Mouse (Mus musculus) frontal cortex, postnatal 25 days (tissue): ENCODE data around the gene Smg6.
A peak's percentile ranks its signal among the peaks of the same experiment; 100 is the strongest.

Experiments
- DNase-seq, 2 experiments: peaks; one replicate each; pipeline ENCODE4 v3.0.0; 2022; ENCODE audit warnings: low spot score in 2 of 2

The Smg6 gene

GRCm38 (mm10) chr11:75147106-75147845 is 221.7 kb downstream of the Smg6 start:
- DNase-seq = no peak

- no peak for DNase-seq
These were observed 222.2 kb downstream of the Smg6 start for GRCm38 (mm10) chr11:75147846-75148168.

GRCm38 (mm10) chr11:75148332-75149035 is 222.9 kb downstream of the Smg6 start:
- DNase-seq = no peak

DNA sequence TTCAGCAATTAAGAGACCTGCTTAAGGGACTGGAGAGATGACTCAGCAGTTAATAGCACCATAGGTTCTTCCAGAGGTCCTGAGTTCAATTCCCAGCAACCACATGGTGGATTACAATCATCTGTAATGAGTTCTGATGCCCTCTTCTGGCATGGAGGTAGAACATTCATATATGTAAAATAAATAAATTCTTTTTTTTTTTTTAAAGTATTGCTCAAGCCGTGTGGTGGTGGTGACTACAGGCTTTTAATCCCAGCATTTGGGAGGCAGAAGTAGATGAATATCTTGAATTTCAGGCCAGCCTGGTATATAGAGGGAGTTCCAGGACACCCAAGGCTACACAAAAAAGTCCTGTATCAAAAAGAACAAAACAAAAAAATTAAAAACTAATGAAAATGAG is 224.7 kb downstream of the Smg6 start:
- DNase-seq = no peak

GRCm38 (mm10) chr11:75152603-75153557 is 227.3 kb downstream of the Smg6 start:
- DNase-seq = no peak

GRCm38 (mm10) chr11:75154053-75154585 is 228.5 kb downstream of the Smg6 start:
- DNase-seq = no peak

DNA sequence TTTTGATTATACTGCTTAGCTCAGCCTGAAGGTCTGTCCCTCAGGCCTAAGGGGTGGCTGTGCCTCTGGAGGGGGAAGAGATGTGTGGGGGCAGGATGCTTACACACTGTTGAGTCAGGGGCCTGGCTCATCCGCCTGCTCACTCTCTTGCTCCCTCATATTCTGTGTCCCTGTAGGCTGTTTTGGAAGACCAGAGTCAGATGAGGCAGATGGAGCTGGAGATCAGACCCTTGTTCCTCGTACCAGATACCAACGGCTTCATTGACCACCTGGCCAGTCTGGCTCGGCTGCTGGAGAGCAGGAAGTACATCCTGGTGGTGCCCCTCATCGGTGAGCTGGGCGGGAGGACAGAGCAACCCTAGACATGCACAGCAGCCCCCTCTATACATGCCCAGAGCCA is 230.4 kb downstream of the Smg6 start:
- DNase-seq = no peak

GRCm38 (mm10) chr11:75156416-75156815 is 230.8 kb downstream of the Smg6 start:
- no peak for DNase-seq

DNA sequence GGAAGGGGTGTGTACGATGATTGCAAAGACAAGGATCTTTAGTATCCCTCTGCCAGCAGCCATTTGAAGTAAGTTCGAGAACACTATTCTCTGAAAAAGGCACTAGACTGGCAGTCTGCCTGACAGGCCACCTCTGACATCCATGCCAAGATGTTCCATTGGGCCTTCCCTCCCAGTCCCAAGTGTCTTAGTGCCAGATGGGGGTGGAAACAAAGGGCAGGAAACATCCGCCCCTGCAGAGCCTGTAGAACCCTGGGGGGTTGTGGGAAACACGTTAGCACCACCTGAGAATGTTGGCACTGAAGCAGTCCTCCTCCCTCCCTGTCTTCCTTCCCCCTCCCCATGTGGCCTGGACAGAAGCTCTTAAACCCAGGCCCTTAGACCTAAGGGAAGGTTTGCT is 231.4 kb downstream of the Smg6 start:
- DNase-seq = no peak

GRCm38 (mm10) chr11:75157901-75158300 is 232.3 kb downstream of the Smg6 start:
- no peak for DNase-seq

DNA sequence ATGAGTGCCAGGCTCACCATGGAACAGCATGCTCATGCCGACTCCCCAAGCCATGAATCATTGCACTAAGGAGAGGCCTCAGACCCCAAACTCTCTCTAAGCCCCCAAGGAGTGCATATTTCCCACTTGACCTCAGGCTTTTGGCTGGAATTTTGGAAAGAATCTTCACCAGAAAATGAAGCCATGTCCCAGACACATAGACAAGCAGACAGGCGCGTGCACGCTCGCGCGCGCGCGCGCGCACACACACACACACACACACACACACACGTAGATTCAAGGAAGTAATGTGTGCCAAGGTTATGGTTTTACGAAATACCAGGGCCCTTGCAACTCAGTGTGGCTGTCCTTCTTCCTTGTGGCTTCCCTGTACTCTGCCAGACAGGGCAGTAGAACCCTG is 232.8 kb downstream of the Smg6 start:
- DNase-seq = no peak

DNA sequence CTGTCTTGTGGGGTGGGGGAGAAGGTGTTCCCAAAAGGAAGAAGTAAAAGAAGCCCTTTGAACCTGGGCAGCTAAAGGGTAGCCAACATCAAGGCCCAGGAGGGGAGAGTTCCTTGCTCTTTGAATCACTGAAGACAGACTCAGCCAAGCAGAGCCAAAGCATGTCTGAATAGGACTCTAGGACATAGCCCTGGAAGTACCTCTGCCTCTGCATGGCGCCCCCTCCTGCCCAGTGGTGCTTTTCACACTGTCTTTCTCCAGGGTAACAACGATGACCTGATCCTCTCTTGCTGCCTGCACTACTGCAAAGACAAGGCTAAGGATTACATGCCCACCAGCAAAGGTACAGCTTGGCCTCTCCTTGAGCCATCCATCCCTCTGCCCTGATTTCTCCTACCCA is 233.9 kb downstream of the Smg6 start:
- DNase-seq = no peak

GRCm38 (mm10) chr11:75160954-75161353 is 235.3 kb downstream of the Smg6 start:
- no peak for DNase-seq

GRCm38 (mm10) chr11:75161417-75162008 is 235.9 kb downstream of the Smg6 start:
- no peak for DNase-seq

DNA sequence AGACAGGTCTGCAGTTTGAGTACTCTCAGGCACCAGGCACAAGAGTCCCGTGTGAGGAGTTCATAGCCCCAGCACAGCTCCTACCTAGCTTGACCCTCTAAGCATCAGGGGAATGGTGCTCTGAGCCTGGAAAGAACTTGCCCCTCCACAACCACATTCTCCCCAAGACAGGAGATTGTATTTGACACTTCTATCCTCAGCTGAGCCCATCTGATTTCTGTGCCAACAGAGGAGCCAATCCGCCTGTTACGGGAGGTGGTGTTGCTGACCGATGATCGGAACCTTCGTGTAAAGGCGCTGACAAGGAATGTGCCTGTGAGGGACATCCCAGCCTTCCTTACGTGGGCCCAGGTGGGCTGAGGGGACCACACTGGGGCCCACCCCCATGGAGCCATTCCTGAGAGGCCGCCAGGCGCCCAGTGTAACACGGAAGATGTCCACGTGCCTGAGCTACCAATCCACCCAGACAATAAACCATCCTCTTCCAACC is 237.0 kb downstream of the Smg6 start:
- DNase-seq = no peak

DNA sequence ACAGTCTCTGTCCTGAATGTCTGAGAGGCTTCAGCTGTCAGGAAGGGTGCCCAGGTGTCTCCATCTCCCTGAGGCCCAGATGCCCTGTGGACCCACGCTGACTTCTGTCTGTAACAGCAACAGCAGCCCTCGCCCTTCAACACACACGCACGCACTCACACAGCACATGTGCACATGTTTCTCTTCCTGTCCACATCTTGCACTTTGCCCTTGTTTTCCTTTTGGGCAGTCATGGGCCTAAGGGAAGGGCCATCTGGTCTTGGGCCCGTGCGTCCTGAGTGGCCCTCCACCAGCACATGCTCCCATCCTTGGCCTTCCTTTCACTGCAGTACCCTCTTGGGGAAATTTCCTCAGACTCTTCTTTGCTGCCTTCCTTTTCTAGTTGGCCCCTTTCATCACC is 237.8 kb downstream of the Smg6 start:
- DNase-seq = no peak

GRCm38 (mm10) chr11:75164051-75164450 is 238.4 kb downstream of the Smg6 start:
- no peak for DNase-seq

- no peak for DNase-seq
These were observed 239.1 kb downstream of the Smg6 start for GRCm38 (mm10) chr11:75164750-75165149.

DNA sequence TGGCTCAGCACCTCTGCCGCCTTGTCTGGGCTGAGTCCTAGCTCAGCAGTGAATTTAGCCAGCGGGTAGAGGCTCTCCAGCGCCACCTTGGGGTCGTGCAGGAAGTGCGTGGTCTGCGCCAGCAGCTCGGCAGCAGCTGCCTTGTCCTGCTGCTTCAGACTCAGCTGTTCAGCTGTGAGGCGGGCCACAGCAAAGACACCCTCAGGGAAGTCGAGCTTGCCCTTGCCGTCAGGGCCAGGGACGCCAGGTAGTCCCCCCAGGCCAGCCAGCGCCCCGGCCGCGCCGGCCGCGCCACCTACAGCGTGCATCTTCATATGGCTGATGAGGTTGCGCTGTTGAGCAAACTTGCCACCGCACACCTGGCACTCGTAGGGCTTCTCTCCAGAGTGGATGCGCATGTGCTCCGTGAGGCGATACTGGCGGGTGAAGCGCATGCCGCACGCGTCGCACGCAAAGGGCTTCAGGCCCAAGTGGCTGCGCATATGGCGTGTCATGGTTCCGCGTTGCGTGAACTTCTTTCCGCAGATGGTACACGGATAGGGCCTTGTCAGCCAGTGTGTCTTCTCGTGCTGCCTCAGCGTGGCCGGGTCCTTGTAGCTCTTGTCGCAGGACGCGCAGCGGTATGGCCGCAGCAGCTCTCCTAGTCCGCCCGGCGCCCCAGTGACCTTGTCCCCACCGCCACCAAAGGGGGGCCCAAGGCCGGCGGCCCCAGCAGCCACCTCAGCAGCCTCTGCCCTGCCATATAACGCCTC is 240.0 kb downstream of the Smg6 start:
- DNase-seq = peak; percentile 70 to 72

GRCm38 (mm10) chr11:75166193-75166842 is 240.7 kb downstream of the Smg6 start:
- no peak for DNase-seq
